In genomic region chr10:87503946-87504345, GRCm38 (mm10) we compare ENCODE assay signal across 8 mouse cellular contexts. TPM values are rescaled to one million over a fixed set of nuclear protein-coding genes. Genes with fewer than 3 reads are reported as not detected.
DNase-seq lines count a peak whose midpoint lies in the region; ATAC-seq and TF ChIP-seq lines count a peak whose summit lies in the region.

No protein-coding gene starts in this region.

- peak; percentile 66 for ATAC-seq in forebrain, embryonic 13.5 days
- ATAC-seq in midbrain, embryonic 11.5 days (ENCODE audit: low FRiP score), result no peak

- TF ChIP-seq EP300 in CH12.LX (IDR thresholded peaks at IDR 0.05; ENCODE audit: low read length), result no peak

- peak; percentile 54 to 87 for TF ChIP-seq CTCF in CH12.LX (conservative IDR thresholded peaks at IDR 0.05 in 1 of 2, IDR thresholded peaks at IDR 0.05 in 1 of 2; ENCODE audit: low read depth in 2 of 2, low read length in 2 of 2)
- TF ChIP-seq CTCF in bone marrow macrophage, adult 2 months (IDR thresholded peaks at IDR 0.05; ENCODE audit: low read depth, low read length), result peak; percentile 43; the same call in 1 of the 2 replicates

- H3K36me3 ChIP-seq in CH12.LX (replicated peaks in 1 of 2; ENCODE audit: control insufficient read depth in 1 of 2, insufficient read depth in 1 of 2, low read length in 1 of 2), result no peaks in the 10 kb centered on the region
- no peaks in the 10 kb centered on the region for H3K36me3 ChIP-seq in forebrain, embryonic 13.5 days (ENCODE audit: poor library complexity, severe bottlenecking)
- H3K36me3 ChIP-seq in midbrain, embryonic 11.5 days (ENCODE audit: control insufficient read depth, insufficient read depth, low read length), result no peaks in the 10 kb centered on the region

- intact Hi-C loops in heart, postnatal 25 days (cut with DNase I), result loop anchor here (1.0 to 2.0 kb wide), 2 partner anchors 413 to 479 kb away; no protein-coding TSS in a partner anchor

- TF ChIP-seq RAD21 in CH12.LX (IDR thresholded peaks at IDR 0.05; ENCODE audit: low read depth, low read length), result peak; percentile 90

- no peak for TF ChIP-seq POLR2A in CH12.LX (IDR thresholded peaks at IDR 0.05; ENCODE audit: low read depth, low read length)
- TF ChIP-seq POLR2A in bone marrow macrophage, adult 2 months (IDR thresholded peaks at IDR 0.05; ENCODE audit: borderline replicate concordance, low read depth, low read length), result no peak

- H3K27me3 ChIP-seq in CH12.LX (replicated peaks), result no peaks in the 10 kb centered on the region
- H3K27me3 ChIP-seq in forebrain, embryonic 13.5 days, result peaks cover 8% of the 10 kb centered on the region; the same call in 1 of the 2 replicates
- peaks cover 8% of the 10 kb centered on the region for H3K27me3 ChIP-seq in midbrain, embryonic 11.5 days (ENCODE audit: control insufficient read depth, insufficient read depth, low read length)

- peaks cover 0 to 3% of the 10 kb centered on the region in 2 experiments; a peak in 2 of 4 replicates for H3K4me1 ChIP-seq in CH12.LX (ENCODE audit: control insufficient read depth in 1 of 2, insufficient read depth in 2 of 2)
- no peaks in the 10 kb centered on the region for H3K4me1 ChIP-seq in bone marrow macrophage, adult 2 months (ENCODE audit: control insufficient read depth, insufficient read depth, low read length)
- peaks cover 38% of the 10 kb centered on the region for H3K4me1 ChIP-seq in forebrain, embryonic 13.5 days
- H3K4me1 ChIP-seq in midbrain, embryonic 11.5 days (ENCODE audit: control insufficient read depth, insufficient read depth, low read length), result peaks cover 33% of the 10 kb centered on the region

- dilution Hi-C loops in CH12.LX (cut with MboI; ENCODE audit: extremely low pct_ligation_motif_present, extremely low pct_unique_long_range_greater_than_20kb, low sequenced_read_pairs), result no loop called here

- in situ Hi-C loops in CH12.LX (cut with MboI; ENCODE audit: low pct_ligation_motif_present, low pct_unique_long_range_greater_than_20kb, low sequenced_read_pairs), result loop anchor here (10.0 kb wide), 1 partner anchor 479 kb away; no protein-coding TSS in a partner anchor

- 1% methylated on average over 10 of the region's 10 CpGs for WGBS in forebrain, embryonic 13.5 days
- WGBS in midbrain, embryonic 11.5 days, result 2% methylated on average over 10 of the region's 10 CpGs

- no peak overlapping the region for H3K4me3 ChIP-seq in CH12.LX (replicated peaks in 1 of 3; ENCODE audit: low read depth in 2 of 3, low read length in 2 of 3, poor library complexity in 1 of 3)
- H3K4me3 ChIP-seq in bone marrow macrophage, adult 2 months (ENCODE audit: insufficient read depth, low read length), result no peak overlapping the region
- H3K4me3 ChIP-seq in forebrain, embryonic 13.5 days, result no peak overlapping the region
- H3K4me3 ChIP-seq in midbrain, embryonic 11.5 days (ENCODE audit: low read depth, low read length), result no peak overlapping the region

- H3K9me3 ChIP-seq in CH12.LX (replicated peaks; ENCODE audit: low read length), result no peaks in the 10 kb centered on the region
- H3K9me3 ChIP-seq in forebrain, embryonic 13.5 days (replicated peaks), result no peaks in the 10 kb centered on the region
- no peaks in the 10 kb centered on the region for H3K9me3 ChIP-seq in midbrain, embryonic 11.5 days (ENCODE audit: control insufficient read depth, low read length)

- H3K79me2 ChIP-seq in CH12.LX (replicated peaks; ENCODE audit: control insufficient read depth, extremely low read depth, insufficient read depth, poor library complexity, severe bottlenecking), result no peaks in the 10 kb centered on the region

- peak; percentile 17 for DNase-seq in heart, adult 8-10 months (ENCODE audit: low spot score)
- DNase-seq in heart, postnatal 25 days (ENCODE audit: low spot score), result no peak
- peak; percentile 49 for DNase-seq in CH12.LX (ENCODE audit: extremely low read depth)
- peak; percentile 74 to 75 for DNase-seq in kidney, postnatal 4 days
- peak; percentile 96 for DNase-seq in midbrain, embryonic 11.5 days (ENCODE audit: low spot score, missing footprints)
- peak; percentile 74 for DNase-seq in testis, postnatal 10 days (ENCODE audit: low spot score)

- peak overlapping the region; percentile 22; the same call in 1 of the 2 replicates for H3K4me2 ChIP-seq in CH12.LX (ENCODE audit: insufficient read depth, low read depth, poor library complexity, severe bottlenecking)
- no peak overlapping the region for H3K4me2 ChIP-seq in forebrain, embryonic 13.5 days
- no peak overlapping the region for H3K4me2 ChIP-seq in midbrain, embryonic 11.5 days

- no peak overlapping the region for H3K9ac ChIP-seq in CH12.LX (ENCODE audit: insufficient read depth, low read depth)
- no peak overlapping the region for H3K9ac ChIP-seq in forebrain, embryonic 13.5 days
- no peak overlapping the region for H3K9ac ChIP-seq in midbrain, embryonic 11.5 days (ENCODE audit: low read length)

- no peak overlapping the region for H3K27ac ChIP-seq in CH12.LX (ENCODE audit: insufficient read depth, low read depth)
- no peak overlapping the region for H3K27ac ChIP-seq in bone marrow macrophage, adult 2 months (ENCODE audit: insufficient read depth, low read depth, low read length)
- H3K27ac ChIP-seq in forebrain, embryonic 13.5 days, result no peak overlapping the region
- H3K27ac ChIP-seq in midbrain, embryonic 11.5 days (ENCODE audit: low read depth, low read length), result no peak overlapping the region

TF ChIP-seq in CH12.LX, 34 proteins besides CTCF, POLR2A, EP300 and RAD21:
- TF ChIP-seq MYC (IDR thresholded peaks at IDR 0.05; ENCODE audit: low read depth, low read length), result no peak
- TF ChIP-seq TBP (conservative IDR thresholded peaks at IDR 0.05; ENCODE audit: low read depth, low read length), result no peak
- TF ChIP-seq RCOR1 (conservative IDR thresholded peaks at IDR 0.05; ENCODE audit: low read depth, low read length), result no peak
- no peak for TF ChIP-seq ZKSCAN1 (IDR thresholded peaks at IDR 0.05; ENCODE audit: borderline replicate concordance, low read depth, low read length)
- TF ChIP-seq ZC3H11A (IDR thresholded peaks at IDR 0.05; ENCODE audit: low read depth, low read length), result peak; percentile 56
- TF ChIP-seq SMC3 (IDR thresholded peaks at IDR 0.05; ENCODE audit: low read depth, low read length), result peak; percentile 88
- no peak for TF ChIP-seq JUN (IDR thresholded peaks at IDR 0.05; ENCODE audit: insufficient read depth, low read depth, low read length)
- no peak for TF ChIP-seq GABPA (IDR thresholded peaks at IDR 0.05; ENCODE audit: insufficient replicate concordance, low read depth, low read length)
- 0 out of 2 replicates have a peak, but pooled peaks have one; percentile 33 for TF ChIP-seq JUND (conservative IDR thresholded peaks at IDR 0.05; ENCODE audit: low read depth, low read length)
- TF ChIP-seq NELFE (IDR thresholded peaks at IDR 0.05; ENCODE audit: low read depth, low read length), result no peak
- 0 out of 2 replicates have a peak, but pooled peaks have one; percentile 16 for TF ChIP-seq IRF4 (IDR thresholded peaks at IDR 0.05; ENCODE audit: low read depth, low read length)

RNA-seq across cellular contexts. Expression of gene Ascl1, which starts 10.5 kb away (rescaled TPM):
- total RNA-seq in heart, adult 8-10 months (2022), result not detected
- not detected for total RNA-seq in heart, postnatal 25 days (2021)
- not detected in 2 replicates for total RNA-seq in CH12.LX (2012; rRNA removed)
- not detected in 2 replicates for total RNA-seq in CH12.LX (2014; rRNA removed)
- polyA plus RNA-seq in CH12.LX (2012; ENCODE audit: insufficient read length, low read depth), result not detected in 2 replicates
- not detected in 2 replicates for polyA plus RNA-seq in bone marrow macrophage, adult 2 months (2012; ENCODE audit: insufficient read depth, insufficient read length, missing spikeins)
- 32.1 and 33.9 TPM in 2 replicates for polyA plus RNA-seq in forebrain, embryonic 13.5 days (2015; fragmentation: Nextera tagmentation; extraction: Ambion mirVana)
- polyA plus RNA-seq in midbrain, embryonic 11.5 days (2014; fragmentation: Nextera tagmentation; extraction: Ambion mirVana), result 94.5 and 95.2 TPM in 2 replicates

RNA-seq across cellular contexts. Expression of gene Pah, which starts 17.6 kb away (rescaled TPM):
- total RNA-seq in heart, adult 8-10 months (2022), result 10 to 100 TPM; 42.2 to 72.8 (median 45.1) TPM
- total RNA-seq in heart, postnatal 25 days (2021), result 1 to 10 TPM; 1.5 to 1.8 TPM
- total RNA-seq in CH12.LX (2012; rRNA removed), result not detected in 2 replicates
- not detected in 2 replicates for total RNA-seq in CH12.LX (2014; rRNA removed)
- polyA plus RNA-seq in CH12.LX (2012; ENCODE audit: insufficient read length, low read depth), result not detected in 2 replicates
- polyA plus RNA-seq in bone marrow macrophage, adult 2 months (2012; ENCODE audit: insufficient read depth, insufficient read length, missing spikeins), result not detected in 2 replicates
- polyA plus RNA-seq in forebrain, embryonic 13.5 days (2015; fragmentation: Nextera tagmentation; extraction: Ambion mirVana), result not detected in 2 replicates
- polyA plus RNA-seq in midbrain, embryonic 11.5 days (2014; fragmentation: Nextera tagmentation; extraction: Ambion mirVana), result 0.15 TPM in 1 of 2 replicates, not detected in the other

Comparison
In these comparisons a context has a peak if more than half of its experiments do, and no peak if none do; other contexts are left out.
1. RNA of gene Ascl1, which starts 10.5 kb away (polyA plus RNA-seq): 94.5 to 95.2 TPM in midbrain, embryonic 11.5 days and 32.1 to 33.9 TPM in forebrain, embryonic 13.5 days; not detected in CH12.LX and not detected in bone marrow macrophage, adult 2 months; every median in the first group is over 10 times any median in the second.